Mouse (Mus musculus): Measurements from ENCODE around the gene Serp2.
"Not testable (repeated sequence)": the region's sequence is repeated elsewhere in the genome, so short reads cannot be mapped to it uniquely, and the experiment has no call there.

Serp2 gene

GRCm38 (mm10) chr14:76569271-76569961 lies 12.7 kb upstream of the Serp2 start:
- DNase-seq (ENCODE audit: low spot score in 2 of 2) = no peak

- DNase-seq (ENCODE audit: low spot score in 2 of 2) = no peak
Measured at GRCm38 (mm10) chr14:76568548-76568947, 11.9 kb upstream of the Serp2 start.

- no peak for DNase-seq (ENCODE audit: low spot score in 2 of 2)
Measured at GRCm38 (mm10) chr14:76567280-76567679, 10.6 kb upstream of the Serp2 start.

GRCm38 (mm10) chr14:76566711-76567110 lies 10.0 kb upstream of the Serp2 start:
- DNase-seq (ENCODE audit: low spot score in 2 of 2) = no peak

- no peak for DNase-seq (ENCODE audit: low spot score in 2 of 2)
Measured at GRCm38 (mm10) chr14:76566193-76566592, 9.5 kb upstream of the Serp2 start.

- DNase-seq (ENCODE audit: low spot score in 2 of 2) = no peak
Measured at GRCm38 (mm10) chr14:76559208-76559607, 2.5 kb upstream of the Serp2 start.

- not testable (repeated sequence) for DNase-seq (ENCODE audit: low spot score in 2 of 2)
Measured at GRCm38 (mm10) chr14:76558171-76558570, 1.5 kb upstream of the Serp2 start.

- DNase-seq (ENCODE audit: low spot score in 2 of 2) = peak; percentile 66 to 68
Measured at GRCm38 (mm10) chr14:76556031-76556851, 448 bp downstream of the Serp2 start.

- no peak for DNase-seq (ENCODE audit: low spot score in 2 of 2)
Measured at GRCm38 (mm10) chr14:76555263-76556030, 1.2 kb downstream of the Serp2 start.

GRCm38 (mm10) chr14:76544136-76544535 lies 12.6 kb downstream of the Serp2 start:
- DNase-seq (ENCODE audit: low spot score in 2 of 2) = no peak

GRCm38 (mm10) chr14:76541341-76541740 lies 15.3 kb downstream of the Serp2 start:
- no peak for DNase-seq (ENCODE audit: low spot score in 2 of 2)

- no peak for DNase-seq (ENCODE audit: low spot score in 2 of 2)
Measured at GRCm38 (mm10) chr14:76540005-76540670, 16.6 kb downstream of the Serp2 start.

GRCm38 (mm10) chr14:76536921-76537320 lies 19.8 kb downstream of the Serp2 start:
- DNase-seq (ENCODE audit: low spot score in 2 of 2) = no peak

- no peak for DNase-seq (ENCODE audit: low spot score in 2 of 2)
Measured at GRCm38 (mm10) chr14:76535096-76535495, 21.6 kb downstream of the Serp2 start.

GRCm38 (mm10) chr14:76533170-76533815 lies 23.4 kb downstream of the Serp2 start:
- DNase-seq (ENCODE audit: low spot score in 2 of 2) = no peak

GRCm38 (mm10) chr14:76532257-76533169 lies 24.2 kb downstream of the Serp2 start:
- no peak for DNase-seq (ENCODE audit: low spot score in 2 of 2)

- no peak for DNase-seq (ENCODE audit: low spot score in 2 of 2)
Measured at GRCm38 (mm10) chr14:76531027-76531660, 25.5 kb downstream of the Serp2 start.

- DNase-seq (ENCODE audit: low spot score in 2 of 2) = no peak
Measured at GRCm38 (mm10) chr14:76528641-76529040, 28.0 kb downstream of the Serp2 start.

- DNase-seq (ENCODE audit: low spot score in 2 of 2) = no peak
Measured at GRCm38 (mm10) chr14:76527758-76528313, 28.9 kb downstream of the Serp2 start.

Data from urinary bladder, postnatal 4 days (tissue).